Mouse (Mus musculus) cerebral cortex, adult 2 months (tissue): ENCODE measurements around the gene Olfr600.

Experiments used
- whole genome bisulfite sequencing: fragments of 180-500 bp; shearing (Covaris S2); methylation state at CpG from one replicate; pipeline ENCODE4 v1.1.7; 2018; 5-methylcytosine and 5-hydroxymethylcytosine counted together

Gene Olfr600

GRCm38 (mm10) chr7:103349569-103349968, at the start of gene Olfr600:
Gene Olfr600, minus strand, starts transcription at chr7:103349669.

GRCm38 (mm10) chr7:103398981-103399380, 49.5 kb upstream of the Olfr600 start:
- 21% methylated on average over 1 of the region's 1 CpGs for WGBS

GRCm38 (mm10) chr7:103386077-103386476, 36.6 kb upstream of the Olfr600 start, which contains the start of gene Olfr603:
Gene Olfr603, minus strand, starts transcription at chr7:103386177.

GRCm38 (mm10) chr7:103362555-103362954, 13.1 kb upstream of the Olfr600 start, which contains the start of gene Olfr601:
Gene Olfr601, minus strand, starts transcription at chr7:103362655.
- 86% methylated on average over 1 of the region's 1 CpGs for WGBS

- 72% methylated on average over 1 of the region's 1 CpGs for WGBS
These were observed 13.9 kb downstream of the Olfr600 start, which contains the start of gene Olfr599 for GRCm38 (mm10) chr7:103335617-103336016. Gene Olfr599, plus strand, starts transcription at chr7:103335917.

GRCm38 (mm10) chr7:103323268-103323667, 26.2 kb downstream of the Olfr600 start, which contains the start of gene Olfr598:
Gene Olfr598, plus strand, starts transcription at chr7:103323568.

GRCm38 (mm10) chr7:103316015-103316414, 33.5 kb downstream of the Olfr600 start, which contains the start of gene Olfr597:
Gene Olfr597, plus strand, starts transcription at chr7:103316315.
- 85% methylated on average over 2 of the region's 2 CpGs for WGBS

GRCm38 (mm10) chr7:103305348-103305747, 44.1 kb downstream of the Olfr600 start, which contains the start of gene Olfr596:
Gene Olfr596, plus strand, starts transcription at chr7:103305648.
- 89% methylated on average over 2 of the region's 2 CpGs for WGBS
